Mouse (Mus musculus): ENCODE data around the gene Nol7.

The Nol7 gene

GRCm38 (mm10) chr13:43428436-43428835 lies 30.2 kb downstream of the Nol7 start:
- no peak for DNase-seq (ENCODE audit: low spot score in 2 of 2)

GRCm38 (mm10) chr13:43433395-43433794 lies 35.2 kb downstream of the Nol7 start:
- DNase-seq (ENCODE audit: low spot score in 2 of 2): no peak

- no peak for DNase-seq (ENCODE audit: low spot score in 2 of 2)
Observed at GRCm38 (mm10) chr13:43440376-43440775, 42.2 kb downstream of the Nol7 start.

GRCm38 (mm10) chr13:43442551-43442950 lies 44.4 kb downstream of the Nol7 start:
- DNase-seq (ENCODE audit: low spot score in 2 of 2): no peak

DNA sequence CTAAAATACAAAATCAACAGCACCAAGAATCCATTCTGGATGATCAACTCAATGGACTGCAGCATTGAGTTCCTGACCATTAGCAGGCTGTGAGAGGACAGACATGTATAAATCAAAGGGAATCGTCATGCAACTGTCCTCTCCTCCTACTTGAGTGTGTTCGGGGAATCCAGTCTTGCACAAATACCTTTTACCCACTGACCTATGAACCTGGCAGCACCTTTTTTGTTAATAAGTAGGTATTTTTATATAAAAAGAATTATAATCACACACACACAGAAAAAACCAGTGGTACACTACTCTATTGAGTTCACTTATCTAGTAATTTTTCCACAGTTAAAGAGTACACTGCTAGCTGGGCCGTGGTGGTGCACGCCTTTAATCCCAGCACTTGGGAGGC lies 45.5 kb downstream of the Nol7 start:
- DNase-seq (ENCODE audit: low spot score in 2 of 2): no peak

DNA sequence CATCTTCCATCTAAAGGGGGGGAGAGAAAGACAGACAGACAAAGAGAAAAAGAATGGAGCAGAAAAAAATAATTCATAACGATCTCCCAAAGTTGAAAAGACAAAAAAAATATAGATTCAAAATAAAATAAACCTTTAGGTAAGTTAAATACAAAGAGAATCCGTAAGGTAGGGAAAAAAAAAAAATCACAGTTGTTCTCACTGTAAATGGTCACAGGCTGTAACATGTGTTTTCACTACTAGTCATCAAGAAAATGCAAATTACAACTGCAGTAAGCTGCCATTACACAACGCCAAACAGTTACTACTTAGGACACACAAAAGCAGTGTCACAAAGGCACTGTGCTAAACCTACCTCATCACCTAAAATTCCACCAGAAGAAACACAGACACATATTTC lies 46.5 kb downstream of the Nol7 start:
- no peak for DNase-seq (ENCODE audit: low spot score in 2 of 2)

GRCm38 (mm10) chr13:43445754-43446153 lies 47.6 kb downstream of the Nol7 start:
- DNase-seq (ENCODE audit: low spot score in 2 of 2): no peak

DNA sequence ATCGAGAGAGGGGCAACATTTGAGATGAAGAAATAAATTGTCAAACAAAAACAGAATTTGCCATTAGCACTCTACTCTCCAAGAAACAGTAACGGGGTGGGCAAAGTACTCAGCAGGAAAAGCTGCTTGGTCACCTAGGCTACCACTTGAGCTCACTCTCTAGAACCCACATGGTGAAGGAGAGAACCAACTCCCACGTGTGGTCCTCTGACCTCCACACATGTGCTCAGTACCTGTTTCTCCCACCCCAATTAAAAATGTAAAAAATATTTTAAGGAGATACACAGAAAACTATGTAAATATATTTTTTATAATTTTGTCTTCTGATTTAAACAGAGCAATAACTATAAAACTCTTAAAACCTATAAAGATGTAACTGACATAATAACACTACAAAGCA lies 49.5 kb downstream of the Nol7 start:
- DNase-seq (ENCODE audit: low spot score in 2 of 2): no peak

DNA sequence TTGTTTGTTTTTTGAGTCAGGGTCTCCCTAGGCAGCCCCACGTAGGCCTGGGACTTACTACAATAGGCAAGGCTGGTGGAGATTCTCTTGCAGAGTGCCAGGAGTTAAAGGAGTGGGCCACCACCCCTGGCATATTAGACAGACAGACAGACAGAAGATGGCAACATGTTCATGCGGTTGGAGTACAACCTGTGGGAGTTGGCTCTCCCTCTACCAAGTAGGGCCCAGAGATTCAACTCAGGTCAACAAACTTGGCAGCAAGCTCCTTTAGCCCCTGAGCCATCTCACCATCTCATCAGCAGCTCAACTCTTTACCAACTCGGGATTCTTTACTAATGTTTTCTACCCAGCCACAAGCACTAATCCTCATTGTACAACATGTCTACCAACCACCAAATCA lies 52.5 kb downstream of the Nol7 start:
- no peak for DNase-seq (ENCODE audit: low spot score in 2 of 2)

GRCm38 (mm10) chr13:43452177-43452576 lies 54.0 kb downstream of the Nol7 start:
- DNase-seq (ENCODE audit: low spot score in 2 of 2): no peak

DNA sequence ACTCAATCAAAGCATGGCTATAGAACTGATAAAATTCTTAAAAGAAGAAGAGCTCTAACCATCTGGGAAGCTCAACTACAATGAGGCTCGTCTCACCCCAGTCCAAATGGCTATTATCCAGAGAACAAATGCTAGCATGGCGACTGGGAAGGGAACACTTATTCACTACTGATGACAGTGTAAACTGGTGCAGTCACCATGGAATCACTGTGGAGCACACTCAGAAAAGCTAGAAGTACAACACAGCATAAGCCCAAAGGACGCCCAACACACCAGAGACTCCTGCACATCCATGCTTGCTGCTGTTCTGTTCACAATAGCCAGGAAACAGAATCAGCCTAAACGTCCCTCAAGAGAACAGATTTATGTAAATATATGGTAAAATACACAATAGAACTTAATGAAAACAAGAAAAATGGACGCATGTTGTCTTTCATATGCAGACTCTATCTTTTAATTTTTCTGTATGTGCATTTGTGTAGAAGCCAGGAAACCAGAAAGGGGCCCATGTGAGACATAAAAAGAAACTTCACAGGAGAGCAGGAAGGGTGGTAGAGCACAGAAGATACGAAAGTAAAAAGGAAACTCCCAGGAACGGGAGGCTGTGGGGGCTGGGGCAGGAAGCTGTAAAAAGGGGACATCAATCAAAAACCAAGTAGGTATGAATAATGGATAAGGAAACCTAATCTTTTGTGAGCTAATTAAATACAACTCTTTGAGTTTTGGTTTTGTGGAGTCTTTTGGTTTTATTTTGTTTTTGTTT lies 54.8 kb downstream of the Nol7 start:
- no peak for DNase-seq (ENCODE audit: low spot score in 2 of 2)

- no peak for DNase-seq (ENCODE audit: low spot score in 2 of 2)
Observed at GRCm38 (mm10) chr13:43454431-43454830, 56.2 kb downstream of the Nol7 start.

Measured in frontal cortex, postnatal 25 days (tissue).